Mouse (Mus musculus): ENCODE data around the gene Gpank1.

The Gpank1 gene

DNA sequence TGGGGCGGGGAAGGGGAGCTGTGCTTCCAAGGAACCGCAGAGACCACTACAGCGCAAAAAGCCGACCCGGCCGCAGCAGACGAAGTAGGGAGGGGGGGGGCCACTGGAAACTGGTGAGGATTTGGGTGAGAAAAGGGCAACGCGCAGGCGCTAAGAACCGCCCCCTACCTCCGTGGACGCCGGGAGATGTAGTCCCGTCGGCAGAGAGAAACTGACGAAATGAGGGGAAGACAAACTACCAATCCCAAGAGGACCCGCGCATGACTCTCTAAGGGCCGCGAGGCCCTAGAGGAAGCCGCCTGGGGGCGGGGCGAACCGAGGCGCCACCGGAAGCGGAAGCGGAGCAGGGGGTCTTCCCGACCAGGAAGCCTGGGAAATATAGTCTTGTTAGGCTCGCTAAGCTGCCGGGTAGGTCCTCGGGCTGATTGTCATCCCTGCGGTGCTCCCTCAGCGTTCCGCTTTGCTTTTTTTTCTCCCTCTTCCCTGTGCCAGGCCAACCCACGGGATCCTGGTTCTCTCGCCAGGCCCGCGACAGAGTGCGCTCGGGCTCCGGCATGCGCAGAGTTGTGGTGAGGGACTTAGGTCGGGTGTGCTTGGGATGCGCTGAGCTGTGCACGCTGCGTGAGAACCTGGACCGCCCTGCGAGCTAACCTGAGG, at the start of gene Gpank1:
Gpank1 (plus strand) TSS at position 313 of the 657 bp plus-strand sequence.
- DNase-seq (ENCODE audit: low read depth, low spot score), result peak; percentile 91

- DNase-seq (ENCODE audit: low read depth, low spot score), result no peak
Observed at GRCm38 (mm10) chr17:35074097-35074496, 47.2 kb upstream of the Gpank1 start.

GRCm38 (mm10) chr17:35076507-35077176, 44.6 kb upstream of the Gpank1 start, which contains the start of gene Ly6g6e:
Gene Ly6g6e (plus strand): TSS chr17:35076902.
- DNase-seq (ENCODE audit: low read depth, low spot score), result no peak

- DNase-seq (ENCODE audit: low read depth, low spot score), result no peak
Observed at GRCm38 (mm10) chr17:35077285-35077684, 44.0 kb upstream of the Gpank1 start.

GRCm38 (mm10) chr17:35077786-35078233, 43.4 kb upstream of the Gpank1 start, which contains the start of gene Ly6g6d:
Gene Ly6g6d (minus strand): TSS chr17:35078065.
- no peak for DNase-seq (ENCODE audit: low read depth, low spot score)

GRCm38 (mm10) chr17:35079778-35080177, 41.5 kb upstream of the Gpank1 start:
- no peak for DNase-seq (ENCODE audit: low read depth, low spot score)

DNA sequence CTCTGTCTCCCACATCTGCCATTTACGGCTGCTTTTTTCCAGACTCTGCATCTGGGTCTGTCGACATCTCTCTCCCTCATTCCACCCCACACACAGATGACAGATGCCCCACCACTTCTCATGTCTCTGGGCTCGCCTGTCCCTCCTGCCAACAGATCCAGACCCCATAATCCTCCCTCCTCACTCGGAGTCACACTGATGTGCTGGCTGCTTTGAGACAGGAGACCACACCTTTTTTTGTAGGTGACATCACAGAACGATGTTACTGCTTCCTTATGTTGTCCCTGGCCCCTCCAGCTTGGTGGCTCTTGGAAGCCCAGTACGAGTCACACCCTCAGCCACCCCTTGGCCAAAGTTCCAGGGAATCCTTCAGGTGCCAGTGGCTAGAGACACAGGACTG, 41.0 kb upstream of the Gpank1 start:
- no peak for DNase-seq (ENCODE audit: low read depth, low spot score)

DNA sequence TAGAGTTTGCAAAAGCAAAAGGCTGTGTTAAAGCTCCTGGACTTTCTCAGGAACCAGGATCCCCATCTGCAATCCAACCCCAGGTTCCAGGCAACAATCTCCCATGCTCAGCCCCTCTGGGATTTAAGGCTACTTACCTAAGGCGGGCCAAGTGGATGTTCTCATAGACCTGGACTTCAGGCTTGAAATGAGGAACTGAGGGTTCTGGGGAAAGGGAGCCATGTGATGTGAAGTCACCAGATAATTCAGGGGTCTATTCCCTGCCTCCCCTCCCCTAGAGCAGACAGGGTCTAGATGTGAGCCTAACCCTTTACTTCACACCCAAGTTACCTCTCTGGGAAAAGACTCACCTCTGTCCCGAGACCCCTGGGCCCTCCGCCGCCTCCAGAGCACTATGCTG, 40.5 kb upstream of the Gpank1 start:
- no peak for DNase-seq (ENCODE audit: low read depth, low spot score)

GRCm38 (mm10) chr17:35082841-35083576, 38.2 kb upstream of the Gpank1 start:
- no peak for DNase-seq (ENCODE audit: low read depth, low spot score)

DNA sequence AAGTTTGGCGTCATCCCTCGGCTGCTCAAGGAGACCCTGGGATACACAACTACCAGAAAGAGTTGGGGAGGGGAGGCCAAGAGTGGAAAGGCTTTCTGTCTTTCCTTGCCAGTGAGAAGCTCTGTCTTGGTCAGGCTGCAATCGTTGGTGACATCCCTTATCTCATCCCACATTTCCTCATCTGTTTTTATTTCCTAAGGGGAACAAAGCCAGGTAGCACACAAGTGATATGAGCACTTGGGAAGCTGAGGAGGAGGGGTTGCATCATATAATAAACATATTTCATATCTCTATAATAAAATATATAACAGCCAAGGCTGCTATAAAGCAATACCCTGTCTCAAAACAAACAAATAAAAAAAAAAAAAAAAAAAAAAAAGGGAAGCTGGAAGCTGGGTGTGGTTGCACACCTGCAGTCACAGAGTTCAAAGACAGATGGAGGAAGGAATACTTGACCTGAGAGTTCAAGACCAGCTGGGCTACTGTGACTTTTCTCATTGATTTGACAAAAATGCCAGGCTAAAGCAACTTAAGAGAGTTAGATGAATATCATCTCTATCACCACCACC, 37.2 kb upstream of the Gpank1 start:
- DNase-seq (ENCODE audit: low read depth, low spot score), result no peak

- no peak for DNase-seq (ENCODE audit: low read depth, low spot score)
Observed at GRCm38 (mm10) chr17:35085208-35085865, 35.9 kb upstream of the Gpank1 start, which contains the start of gene Ly6g6f. Gene Ly6g6f (minus strand): TSS chr17:35085610.

DNA sequence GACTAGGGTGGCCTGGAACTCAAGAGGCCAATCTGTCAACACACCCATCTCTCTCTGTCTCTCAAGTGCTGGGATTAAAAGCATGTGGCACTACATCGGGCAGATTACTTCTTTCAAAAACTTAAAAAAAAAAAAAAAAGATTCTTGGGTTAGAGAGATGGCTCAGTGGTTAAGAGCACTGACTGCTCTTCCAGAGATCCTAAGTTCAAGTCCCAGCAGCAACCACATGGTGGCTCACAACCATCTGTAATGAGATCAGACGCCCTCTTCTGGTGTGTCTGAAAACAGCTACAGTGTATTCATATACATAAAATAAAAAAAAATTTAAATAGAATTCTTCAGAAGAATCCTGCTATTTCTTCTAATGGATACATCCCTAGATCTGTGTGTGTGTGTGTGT, 33.1 kb upstream of the Gpank1 start:
- DNase-seq (ENCODE audit: low read depth, low spot score), result no peak

DNA sequence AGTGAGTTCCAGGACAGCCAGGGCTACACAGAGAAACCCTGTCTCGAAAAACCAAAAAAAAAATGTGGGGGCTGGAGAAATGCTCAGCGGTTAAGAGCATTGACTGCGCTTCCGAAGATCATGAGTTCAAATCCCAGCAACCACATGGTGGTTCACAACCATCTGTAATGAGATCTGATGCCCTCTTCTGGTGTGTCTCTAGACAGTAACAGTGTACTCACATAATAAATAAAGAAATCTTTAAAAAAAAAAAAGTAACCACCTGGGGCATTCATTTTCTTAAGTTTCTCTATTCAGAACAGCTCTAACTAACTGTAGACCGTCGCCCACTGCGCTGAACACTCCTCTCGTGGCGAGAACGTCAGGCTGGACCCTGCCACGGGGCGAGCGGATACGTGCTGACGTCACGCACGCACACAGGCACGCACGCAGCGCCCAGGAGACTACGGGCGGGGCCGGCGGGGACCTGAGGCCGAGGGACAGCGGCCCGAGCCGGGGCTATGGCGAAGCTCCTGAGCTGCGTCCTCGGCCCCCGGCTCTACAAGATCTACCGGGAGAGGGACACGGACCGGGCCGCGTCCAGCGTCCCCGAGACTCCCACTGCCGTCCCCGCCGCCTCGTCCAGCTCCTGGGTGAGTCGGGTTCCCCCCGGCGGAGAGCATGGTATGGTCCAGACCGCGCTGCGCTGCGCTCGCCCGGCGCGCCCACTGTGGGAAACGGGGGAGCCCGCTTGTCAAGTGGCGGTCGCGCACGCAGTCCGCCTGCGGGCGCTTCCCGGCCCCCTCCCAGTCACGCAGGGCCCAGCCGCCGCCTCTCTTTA, 32.2 kb upstream of the Gpank1 start, which contains the start of gene Abhd16a:
Abhd16a (plus strand) TSS at position 439 of the 820 bp plus-strand sequence.
- DNase-seq (ENCODE audit: low read depth, low spot score), result peak; percentile 88

DNA sequence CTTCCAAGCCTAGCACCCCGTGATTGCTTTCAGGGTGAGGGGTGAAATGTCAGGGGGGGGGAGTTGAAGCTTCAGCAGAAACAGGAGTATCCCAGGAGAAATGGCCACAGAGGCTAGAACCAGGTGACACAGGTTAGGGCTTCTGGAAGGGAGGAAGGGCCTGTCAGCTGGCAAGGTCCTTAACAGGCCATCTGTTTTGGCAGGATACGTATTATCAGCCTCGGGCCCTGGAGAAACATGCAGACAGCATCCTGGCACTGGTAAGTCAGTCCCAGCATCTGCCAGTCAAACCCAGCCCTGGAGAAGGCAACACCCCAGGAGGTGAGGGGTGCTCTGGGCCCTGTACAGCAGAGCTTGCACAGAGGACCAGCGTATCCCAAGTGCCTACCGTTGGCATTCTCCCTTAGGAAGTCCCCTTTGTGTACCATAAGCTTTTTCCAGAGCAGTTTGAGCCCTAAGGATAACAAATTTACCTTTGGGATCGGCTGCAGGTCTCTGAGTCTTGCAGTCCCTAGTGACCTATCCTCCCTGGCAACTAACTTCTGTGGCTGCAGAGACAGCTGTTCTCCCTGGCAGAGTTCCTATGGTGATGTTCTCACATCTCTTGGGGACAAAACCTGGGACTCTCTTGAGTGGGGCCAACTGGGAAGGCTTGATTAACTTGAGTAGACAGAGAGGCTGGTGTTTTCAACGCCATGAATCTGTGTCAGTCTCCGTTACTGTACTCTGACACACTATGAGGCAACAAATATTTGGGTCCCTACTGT, 30.9 kb upstream of the Gpank1 start:
- DNase-seq (ENCODE audit: low read depth, low spot score), result peak; percentile 44

DNA sequence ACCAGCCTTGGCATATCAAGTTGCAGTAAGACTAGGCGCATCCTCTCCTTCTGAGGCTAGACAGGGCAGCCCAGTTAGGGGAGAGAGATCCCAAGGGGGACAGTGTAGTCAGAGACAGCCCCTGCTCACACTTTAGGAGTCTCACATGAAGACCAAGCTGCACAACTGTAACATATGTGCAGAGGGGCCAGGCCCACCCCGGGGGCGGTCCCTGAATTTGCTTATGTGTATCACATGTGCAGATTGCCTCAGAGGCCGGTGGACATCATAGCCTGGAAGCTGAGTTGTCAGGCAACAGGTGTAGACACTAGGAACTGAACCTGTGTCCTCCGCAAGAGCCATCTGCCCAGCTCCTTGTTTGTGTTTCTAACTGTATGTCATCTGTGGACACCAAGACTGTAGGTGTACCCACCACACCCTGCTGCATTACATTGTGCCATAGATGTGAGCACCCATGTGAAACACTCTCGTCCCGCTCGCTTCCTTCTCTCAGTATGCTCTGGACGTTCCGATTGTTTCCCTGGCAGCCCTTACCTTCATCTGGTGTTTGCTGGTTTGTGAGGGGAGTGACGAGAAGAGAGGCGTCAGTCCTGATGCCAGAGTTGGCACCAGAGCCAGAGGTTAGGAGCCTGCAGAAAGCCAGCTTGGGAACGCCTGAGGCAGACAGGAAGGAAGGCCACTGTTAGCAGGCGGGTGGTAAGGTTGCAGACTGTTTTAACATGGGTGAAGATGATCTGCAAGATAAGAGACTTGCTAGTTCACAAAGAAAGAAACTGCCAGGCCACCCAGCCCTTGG, 28.7 kb upstream of the Gpank1 start:
- no peak for DNase-seq (ENCODE audit: low read depth, low spot score)

DNA sequence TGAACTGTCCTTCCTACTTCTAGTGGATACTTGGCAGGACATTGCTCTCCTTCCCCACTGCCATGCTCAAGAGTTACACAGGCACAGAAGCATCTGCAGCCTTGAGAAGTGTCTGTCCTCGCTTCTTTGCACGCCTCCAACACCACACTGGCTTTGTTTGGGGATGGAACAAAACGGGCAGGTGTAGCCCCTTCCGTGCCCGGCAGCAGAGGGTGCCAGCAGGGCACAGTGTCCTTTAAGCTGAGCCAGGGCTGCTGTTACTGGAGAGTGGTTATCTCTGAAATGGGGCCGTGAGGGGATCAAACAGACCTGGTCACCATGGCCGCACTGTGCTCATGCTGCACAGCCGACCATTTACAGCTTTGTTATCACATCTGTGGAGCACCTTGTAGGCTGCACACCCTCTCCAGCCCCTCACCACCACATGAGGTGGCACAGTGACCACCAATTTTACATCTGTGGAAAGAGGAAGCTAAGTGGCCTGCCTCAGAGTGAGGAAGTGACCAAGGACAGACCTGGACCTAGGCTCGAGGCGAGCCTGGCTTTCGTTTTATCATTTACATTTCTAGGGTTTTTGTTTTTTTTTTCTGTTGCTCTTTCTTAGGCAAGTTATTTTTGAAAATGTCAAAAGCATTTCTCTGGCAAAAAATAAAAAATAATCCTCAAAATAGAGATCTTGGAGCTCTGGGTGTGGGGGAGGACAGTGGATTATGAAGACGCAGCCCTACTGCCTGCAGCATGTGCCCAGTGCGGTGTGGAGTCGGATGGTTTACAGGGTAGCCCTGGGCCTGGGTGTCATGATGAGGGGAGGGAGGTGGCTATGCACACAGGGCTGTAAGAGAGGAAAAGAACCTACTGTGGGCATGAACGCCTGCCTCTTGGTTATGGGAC, 26.5 kb upstream of the Gpank1 start:
- no peak for DNase-seq (ENCODE audit: low read depth, low spot score)

DNA sequence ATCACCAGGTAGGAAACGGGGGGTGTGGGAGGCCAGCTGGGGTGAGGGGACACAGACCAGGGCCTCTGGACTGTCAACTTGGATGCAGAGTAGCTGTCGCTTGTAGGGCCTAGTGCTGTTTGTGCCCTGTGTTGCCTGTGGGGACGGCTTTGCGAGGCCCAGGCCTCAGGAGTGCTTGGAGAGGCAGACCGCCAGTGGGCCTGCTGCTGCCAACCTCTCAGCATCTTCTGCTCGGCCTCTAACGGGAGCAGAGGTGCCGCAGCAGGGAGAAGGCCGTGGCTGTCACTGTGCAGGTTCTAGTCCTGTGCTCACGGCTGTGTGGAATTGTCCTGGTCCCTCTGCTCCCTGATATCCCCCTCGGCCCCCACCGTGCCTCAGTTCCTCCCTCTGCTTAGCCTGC, 24.7 kb upstream of the Gpank1 start:
- DNase-seq (ENCODE audit: low read depth, low spot score), result no peak

GRCm38 (mm10) chr17:35097164-35097655, 24.0 kb upstream of the Gpank1 start:
- no peak for DNase-seq (ENCODE audit: low read depth, low spot score)

Data from c-Kit-negative CD71-positive TER-119-positive erythroid progenitor cells, embryonic 14.5 days (primary cell).